Mouse (Mus musculus) hindbrain, postnatal 0 days (tissue): ENCODE results near the gene Cd101. TPM values are rescaled to one million over a fixed set of nuclear protein-coding genes. Genes with fewer than 3 reads are reported as not detected.

Experiments used
- ATAC-seq: fragments of 200-750 bp; cut with Nextera tagmentation; 2 replicates; pipeline ENCODE4 v1.8.0; 2017; ENCODE audit warnings: mild to moderate bottlenecking, moderate TSS enrichment, moderate library complexity
- DNase-seq: peaks from one replicate; pipeline ENCODE4 v3.0.0-alpha.2; 2015; ENCODE audit warnings: low spot score
- H3K27ac ChIP-seq: fragments of 300-500 bp; sonication (generic); 2 replicates; pipeline ENCODE4 v1.5.1; 2014; ENCODE audit warnings: mild to moderate bottlenecking
- H3K27me3 ChIP-seq: fragments of 300-500 bp; sonication (generic); 2 replicates; pipeline ENCODE4 v1.6.1; 2014; ENCODE audit warnings: low read length, mixed read lengths; ENCODE audit not compliant: insufficient read depth
- H3K36me3 ChIP-seq: fragments of 300-500 bp; sonication (generic); 2 replicates; pipeline ENCODE4 v1.6.1; 2014; ENCODE audit warnings: low read length, mixed read lengths; ENCODE audit not compliant: insufficient read depth
- H3K4me1 ChIP-seq: fragments of 300-500 bp; sonication (generic); 2 replicates; pipeline ENCODE4 v1.6.1; 2014; ENCODE audit warnings: antibody characterized with exemption, low read length, mixed read lengths; ENCODE audit not compliant: insufficient read depth
- H3K4me2 ChIP-seq: fragments of 300-500 bp; sonication (generic); 2 replicates; pipeline ENCODE4 v1.6.1; 2014; ENCODE audit warnings: low read depth, mild to moderate bottlenecking, low read length, moderate library complexity, mixed read lengths
- H3K4me3 ChIP-seq: fragments of 300-500 bp; sonication (generic); 2 replicates; pipeline ENCODE4 v1.5.1; 2014; ENCODE audit warnings: low read length
- H3K9ac ChIP-seq: fragments of 300-500 bp; sonication (generic); replicated peaks from 2 replicates; pipeline ENCODE4 v1.6.1; 2014; ENCODE audit warnings: mild to moderate bottlenecking, low read length, moderate library complexity, mixed read lengths
- H3K9me3 ChIP-seq: fragments of 300-500 bp; sonication (generic); 2 replicates; pipeline ENCODE4 v1.6.1; 2016; ENCODE audit warnings: low read length, mixed read lengths
- CTCF ChIP-seq: IDR thresholded peaks from 2 replicates; pipeline ENCODE4 v1.5.1; 2016; ENCODE audit warnings: antibody characterized with exemption, control low read depth, low read depth
- WGBS: fragments of 180-500 bp; shearing (Covaris S2); extraction: QIAGEN DNeasy Blood & Tissue Kit; methylation state at CpG from one replicate; pipeline ENCODE4 v1.1.7; 2014; 5-methylcytosine and 5-hydroxymethylcytosine counted together
- polyA plus RNA-seq: library from polyadenylated mRNA; unstranded; fragments of >200 nt; fragmentation: Nextera tagmentation; extraction: Ambion mirVana; gene quantifications from 2 replicates; pipeline ENCODE4 v1.2.1, GENCODE M21; 2015
- total RNA-seq: library from RNA; depleted of rRNA; stranded (reverse); fragments of >200 nt; gene quantifications from 2 replicates; pipeline ENCODE4 v1.2.3, GENCODE M21; 2014

The Cd101 gene
- total and polyA plus RNA-seq, 2 experiments from 2014 or later, result 0.13 to 0.68 TPM

GRCm38 (mm10) chr3:100979290-100979689 lies 50.1 kb downstream of the Cd101 start:
- no peak overlapping the region for H3K4me2 ChIP-seq
- no peak for DNase-seq
- no peaks in the 10 kb centered on the region for H3K36me3 ChIP-seq
- no peaks in the 10 kb centered on the region for H3K4me1 ChIP-seq
- H3K4me3 ChIP-seq, result no peak overlapping the region
- H3K9me3 ChIP-seq, result no peaks in the 10 kb centered on the region
- no peak overlapping the region for H3K9ac ChIP-seq
- WGBS, result 83% methylated on average over 8 of the region's 8 CpGs
- H3K27ac ChIP-seq, result no peak overlapping the region
- TF ChIP-seq CTCF, result no peak
- ATAC-seq, result no peak
- no peaks in the 10 kb centered on the region for H3K27me3 ChIP-seq

GRCm38 (mm10) chr3:100973906-100974305 lies 55.5 kb downstream of the Cd101 start:
- H3K4me1 ChIP-seq, result no peaks in the 10 kb centered on the region; the same call in 1 of the 2 replicates
- TF ChIP-seq CTCF, result peak; percentile 82
- H3K9ac ChIP-seq, result no peak overlapping the region
- H3K36me3 ChIP-seq, result no peaks in the 10 kb centered on the region
- no peaks in the 10 kb centered on the region for H3K27me3 ChIP-seq
- H3K4me2 ChIP-seq, result no peak overlapping the region
- 0% methylated on average over 1 of the region's 1 CpGs for WGBS
- no peaks in the 10 kb centered on the region for H3K9me3 ChIP-seq
- peak; percentile 82 for DNase-seq
- no peak overlapping the region for H3K4me3 ChIP-seq
- H3K27ac ChIP-seq, result no peak overlapping the region
- no peak for ATAC-seq

GRCm38 (mm10) chr3:100969176-100969917 lies 60.0 kb downstream of the Cd101 start, which contains the start of gene Ttf2:
TSS of gene Ttf2 (minus strand) at chr3:100969663.
- Histone ChIP-seq H3K27me3 (no peaks in the 10 kb centered on the region), H3K4me1 (no peaks in the 10 kb centered on the region; the same call in 1 of the 2 replicates), H3K9ac (0 out of 2 replicates have a peak within 1 kb of the TSS, but pooled peaks have one; percentile 39), H3K27ac (no peak within 1 kb of the TSS), H3K4me2 (peak within 1 kb of the TSS; percentile 78), H3K4me3 (peak within 1 kb of the TSS; percentile 47), H3K9me3 (no peaks in the 10 kb centered on the region), H3K36me3 (no peaks in the 10 kb centered on the region)
- ATAC-seq (peak; percentile 98), DNase-seq (peak; percentile 95)
- under 1% methylated on average over 40 of the region's 40 CpGs for WGBS
- TF ChIP-seq CTCF, result no peak

GRCm38 (mm10) chr3:100963849-100964542 lies 65.4 kb downstream of the Cd101 start:
- no peak overlapping the region for H3K27ac ChIP-seq
- WGBS, result 73% methylated on average over 14 of the region's 14 CpGs

GRCm38 (mm10) chr3:100961501-100961900 lies 67.9 kb downstream of the Cd101 start:
- no peak for DNase-seq
- Histone ChIP-seq H3K27me3 (no peaks in the 10 kb centered on the region), H3K27ac (no peak overlapping the region), H3K9ac (no peak overlapping the region), H3K4me3 (no peak overlapping the region), H3K9me3 (no peaks in the 10 kb centered on the region), H3K36me3 (0 out of 2 replicates have a peak, but pooled peaks cover 3% of the 10 kb centered on the region), H3K4me2 (no peak overlapping the region), H3K4me1 (no peaks in the 10 kb centered on the region)
- TF ChIP-seq CTCF, result no peak
- WGBS, result 83% methylated on average over 7 of the region's 7 CpGs
- ATAC-seq, result no peak

More at GRCm38 (mm10) chr3:100963849-100964542, 65.4 kb downstream of the Cd101 start:
- H3K4me3 ChIP-seq, result no peak overlapping the region
- DNase-seq, result peak; percentile 82
- no peak overlapping the region for H3K4me2 ChIP-seq
- no peaks in the 10 kb centered on the region for H3K4me1 ChIP-seq
- H3K9me3 ChIP-seq, result no peaks in the 10 kb centered on the region
- H3K36me3 ChIP-seq, result 0 out of 2 replicates have a peak, but pooled peaks cover 3% of the 10 kb centered on the region
- no peak overlapping the region for H3K9ac ChIP-seq
- ATAC-seq, result 0 out of 2 replicates have a peak, but pooled peaks have one; percentile 38
- peak; percentile 81 for TF ChIP-seq CTCF
- H3K27me3 ChIP-seq, result no peaks in the 10 kb centered on the region

GRCm38 (mm10) chr3:100961007-100961406 lies 68.3 kb downstream of the Cd101 start:
- 0 out of 2 replicates have a peak, but pooled peaks cover 3% of the 10 kb centered on the region for H3K36me3 ChIP-seq
- H3K4me1 ChIP-seq, result no peaks in the 10 kb centered on the region
- ATAC-seq (no peak), DNase-seq (no peak)
- no peak overlapping the region for H3K4me3 ChIP-seq
- H3K27ac ChIP-seq, result no peak overlapping the region
- TF ChIP-seq CTCF, result no peak
- no peak overlapping the region for H3K9ac ChIP-seq
- H3K4me2 ChIP-seq, result no peak overlapping the region
- H3K9me3 ChIP-seq, result no peaks in the 10 kb centered on the region
- 82% methylated on average over 5 of the region's 5 CpGs for WGBS
- H3K27me3 ChIP-seq, result no peaks in the 10 kb centered on the region
